Mouse (Mus musculus) erythroblast, embryonic 14.5 days (primary cell): ENCODE measurements around the gene Eps15.

Source experiments
- GATA1 ChIP-seq: IDR thresholded peaks from 2 replicates; pipeline ENCODE4 v1.6.1; 2012; ENCODE audit warnings: low read length, inconsistent platforms, mixed read lengths
- TAL1 ChIP-seq: IDR thresholded peaks from 3 replicates; pipeline ENCODE4 v1.6.1; 2012; ENCODE audit warnings: low read length, inconsistent platforms, mixed read lengths

GRCm38 (mm10) chr4:109273586-109274240, 6.4 kb upstream of the Eps15 start:
- TF ChIP-seq GATA1: no peak
- no peak for TF ChIP-seq TAL1
